Mouse (Mus musculus) hindbrain, embryonic 10.5 days (tissue): ENCODE data around the gene Mia2. TPM values are rescaled to one million over a fixed set of nuclear protein-coding genes. Genes with fewer than 3 reads are reported as not detected.

Experiments used
- DNase-seq: peaks from one replicate; pipeline ENCODE4 v3.0.0-alpha.2; 2017; ENCODE audit warnings: low spot score
- H3K27ac ChIP-seq: fragments of 300-500 bp; sonication (generic); 2 replicates; pipeline ENCODE4 v1.5.1; 2016; ENCODE audit warnings: mild to moderate bottlenecking, moderate library complexity
- H3K27me3 ChIP-seq: fragments of 300-500 bp; sonication (generic); 2 replicates; pipeline ENCODE4 v1.6.1; 2016; ENCODE audit warnings: mild to moderate bottlenecking; ENCODE audit not compliant: poor library complexity, insufficient read depth, severe bottlenecking
- H3K36me3 ChIP-seq: fragments of 300-500 bp; sonication (generic); 2 replicates; pipeline ENCODE4 v1.6.1; 2016; ENCODE audit warnings: mild to moderate bottlenecking, moderate library complexity
- H3K4me1 ChIP-seq: fragments of 300-500 bp; sonication (generic); replicated peaks from 2 replicates; pipeline ENCODE4 v1.6.1; 2016; ENCODE audit warnings: mild to moderate bottlenecking
- H3K4me3 ChIP-seq: fragments of 300-500 bp; sonication (generic); 2 replicates; pipeline ENCODE4 v1.5.1; 2016; ENCODE audit warnings: mild to moderate bottlenecking, moderate library complexity
- H3K9me3 ChIP-seq: fragments of 300-500 bp; sonication (generic); 2 replicates; pipeline ENCODE4 v1.6.1; 2016; ENCODE audit warnings: mild to moderate bottlenecking, moderate library complexity
- WGBS: fragments of 180-500 bp; shearing (Covaris S2); methylation state at CpG from one replicate; pipeline ENCODE4 v1.1.7; 2016; 5-methylcytosine and 5-hydroxymethylcytosine counted together
- polyA plus RNA-seq: library from polyadenylated mRNA; unstranded; fragments of >200 nt; fragmentation: Nextera tagmentation; extraction: Ambion mirVana; gene quantifications from 2 replicates; pipeline ENCODE4 v1.2.1, GENCODE M21; 2016

The Mia2 gene
- polyA plus RNA-seq, 1 experiment from 2014 or later: 34.8 TPM

- no peak overlapping the region for H3K4me3 ChIP-seq
- H3K4me1 ChIP-seq: peaks cover 13% of the 10 kb centered on the region
- no peaks in the 10 kb centered on the region for H3K9me3 ChIP-seq
- DNase-seq: no peak
- WGBS: 89% methylated on average over 6 of the region's 6 CpGs
- H3K27me3 ChIP-seq: no peaks in the 10 kb centered on the region
- no peak overlapping the region for H3K27ac ChIP-seq
- H3K36me3 ChIP-seq: peaks cover 55% of the 10 kb centered on the region
These were observed 41.4 kb downstream of the Mia2 start for GRCm38 (mm10) chr12:59137031-59137430.

- Histone ChIP-seq H3K4me1 (no peaks in the 10 kb centered on the region), H3K4me3 (no peak overlapping the region), H3K27me3 (no peaks in the 10 kb centered on the region), H3K27ac (no peak overlapping the region), H3K9me3 (no peaks in the 10 kb centered on the region), H3K36me3 (peaks cover 74% of the 10 kb centered on the region)
- DNase-seq: no peak
- WGBS: 96% methylated on average over 2 of the region's 2 CpGs
These were observed 43.8 kb downstream of the Mia2 start for GRCm38 (mm10) chr12:59139372-59139771.

- H3K4me1 ChIP-seq: no peaks in the 10 kb centered on the region
- peaks cover 90% of the 10 kb centered on the region for H3K36me3 ChIP-seq
- no peaks in the 10 kb centered on the region for H3K9me3 ChIP-seq
- H3K4me3 ChIP-seq: no peak overlapping the region
- H3K27ac ChIP-seq: no peak overlapping the region
- no peaks in the 10 kb centered on the region for H3K27me3 ChIP-seq
- no peak for DNase-seq
These were observed 49.5 kb downstream of the Mia2 start for GRCm38 (mm10) chr12:59145130-59145529.

- H3K36me3 ChIP-seq: peaks cover 96% of the 10 kb centered on the region
- H3K9me3 ChIP-seq: no peaks in the 10 kb centered on the region
- H3K4me3 ChIP-seq: no peak overlapping the region
- no peak for DNase-seq
- no peaks in the 10 kb centered on the region for H3K4me1 ChIP-seq
- H3K27ac ChIP-seq: no peak overlapping the region
- H3K27me3 ChIP-seq: no peaks in the 10 kb centered on the region
- 90% methylated on average over 4 of the region's 4 CpGs for WGBS
These were observed 54.1 kb downstream of the Mia2 start for GRCm38 (mm10) chr12:59149691-59150090.

GRCm38 (mm10) chr12:59161091-59161490 is 65.5 kb downstream of the Mia2 start:
- H3K27ac ChIP-seq: no peak overlapping the region
- no peaks in the 10 kb centered on the region for H3K27me3 ChIP-seq
- peaks cover 90% of the 10 kb centered on the region for H3K36me3 ChIP-seq
- DNase-seq: no peak
- no peak overlapping the region for H3K4me3 ChIP-seq
- no peaks in the 10 kb centered on the region for H3K9me3 ChIP-seq
- no peaks in the 10 kb centered on the region for H3K4me1 ChIP-seq
- 37% methylated on average over 2 of the region's 2 CpGs for WGBS

GRCm38 (mm10) chr12:59162797-59163196 is 67.2 kb downstream of the Mia2 start:
- H3K4me1 ChIP-seq: no peaks in the 10 kb centered on the region
- H3K9me3 ChIP-seq: no peaks in the 10 kb centered on the region
- 89% methylated on average over 2 of the region's 2 CpGs for WGBS
- no peaks in the 10 kb centered on the region for H3K27me3 ChIP-seq
- H3K27ac ChIP-seq: no peak overlapping the region
- peaks cover 87% of the 10 kb centered on the region for H3K36me3 ChIP-seq
- no peak overlapping the region for H3K4me3 ChIP-seq
- no peak for DNase-seq

- Histone ChIP-seq H3K36me3 (peaks cover 86% of the 10 kb centered on the region), H3K27me3 (no peaks in the 10 kb centered on the region), H3K9me3 (no peaks in the 10 kb centered on the region), H3K27ac (no peak overlapping the region), H3K4me1 (no peaks in the 10 kb centered on the region), H3K4me3 (no peak overlapping the region)
- WGBS: 94% methylated on average over 6 of the region's 6 CpGs
- DNase-seq: no peak
These were observed 68.9 kb downstream of the Mia2 start for GRCm38 (mm10) chr12:59164522-59164921.

- DNase-seq: no peak
- Histone ChIP-seq H3K36me3 (peaks cover 91% of the 10 kb centered on the region), H3K4me1 (no peaks in the 10 kb centered on the region), H3K27me3 (no peaks in the 10 kb centered on the region), H3K27ac (no peak overlapping the region), H3K9me3 (no peaks in the 10 kb centered on the region), H3K4me3 (no peak overlapping the region)
- 92% methylated on average over 4 of the region's 4 CpGs for WGBS
These were observed 71.0 kb downstream of the Mia2 start for GRCm38 (mm10) chr12:59166557-59166956.

- no peaks in the 10 kb centered on the region for H3K27me3 ChIP-seq
- 95% methylated on average over 4 of the region's 4 CpGs for WGBS
- DNase-seq: no peak
- no peaks in the 10 kb centered on the region for H3K4me1 ChIP-seq
- H3K27ac ChIP-seq: no peak overlapping the region
- no peaks in the 10 kb centered on the region for H3K9me3 ChIP-seq
- no peak overlapping the region for H3K4me3 ChIP-seq
- H3K36me3 ChIP-seq: peaks cover 82% of the 10 kb centered on the region
These were observed 74.3 kb downstream of the Mia2 start for GRCm38 (mm10) chr12:59169935-59170334.

GRCm38 (mm10) chr12:59177814-59178213 is 82.2 kb downstream of the Mia2 start:
- Histone ChIP-seq H3K27me3 (no peaks in the 10 kb centered on the region), H3K4me1 (no peaks in the 10 kb centered on the region), H3K36me3 (peaks cover 92% of the 10 kb centered on the region), H3K4me3 (no peak overlapping the region), H3K27ac (no peak overlapping the region), H3K9me3 (no peaks in the 10 kb centered on the region)
- DNase-seq: no peak
- 89% methylated on average over 3 of the region's 3 CpGs for WGBS

- Histone ChIP-seq H3K4me3 (no peak overlapping the region), H3K27me3 (no peaks in the 10 kb centered on the region), H3K4me1 (no peaks in the 10 kb centered on the region), H3K36me3 (peaks cover 80% of the 10 kb centered on the region), H3K9me3 (no peaks in the 10 kb centered on the region), H3K27ac (no peak overlapping the region)
- no peak for DNase-seq
- 94% methylated on average over 12 of the region's 12 CpGs for WGBS
These were observed 92.6 kb downstream of the Mia2 start for GRCm38 (mm10) chr12:59188086-59188682.

- Histone ChIP-seq H3K4me3 (no peak overlapping the region), H3K27ac (no peak overlapping the region), H3K27me3 (no peaks in the 10 kb centered on the region), H3K36me3 (peaks cover 43% of the 10 kb centered on the region), H3K4me1 (no peaks in the 10 kb centered on the region), H3K9me3 (no peaks in the 10 kb centered on the region)
- WGBS: 83% methylated on average over 3 of the region's 3 CpGs
- DNase-seq: no peak
These were observed 98.0 kb downstream of the Mia2 start for GRCm38 (mm10) chr12:59193637-59194036.

GRCm38 (mm10) chr12:59194341-59195003 is 98.9 kb downstream of the Mia2 start:
- no peaks in the 10 kb centered on the region for H3K9me3 ChIP-seq
- peaks cover 44% of the 10 kb centered on the region for H3K36me3 ChIP-seq
- H3K4me3 ChIP-seq: no peak overlapping the region
- no peaks in the 10 kb centered on the region for H3K4me1 ChIP-seq
- no peak for DNase-seq
- 90% methylated on average over 9 of the region's 9 CpGs for WGBS
- no peak overlapping the region for H3K27ac ChIP-seq
- no peaks in the 10 kb centered on the region for H3K27me3 ChIP-seq
